Mouse (Mus musculus) lung, postnatal 4 days (tissue): ENCODE measurements around the gene Map4k2.

Experiments used
- DNase-seq, 2 experiments: peaks; one replicate each; pipeline ENCODE4 v3.0.0; 2021

The Map4k2 gene

GRCm38 (mm10) chr19:6347615-6348014 is 6.7 kb downstream of the Map4k2 start:
- no peak for DNase-seq

GRCm38 (mm10) chr19:6348717-6349116 is 7.8 kb downstream of the Map4k2 start:
- DNase-seq = no peak

GRCm38 (mm10) chr19:6349215-6349983 is 8.5 kb downstream of the Map4k2 start:
- peak; percentile 54 to 65 for DNase-seq

- DNase-seq = peak in 1 of 2 experiments; percentile 21
These were observed 10.6 kb downstream of the Map4k2 start for GRCm38 (mm10) chr19:6351431-6352106.

GRCm38 (mm10) chr19:6352107-6352505 is 11.2 kb downstream of the Map4k2 start:
- DNase-seq = no peak

- DNase-seq = peak in 1 of 2 experiments; percentile 20
These were observed 13.1 kb downstream of the Map4k2 start for GRCm38 (mm10) chr19:6354030-6354429.

GRCm38 (mm10) chr19:6361291-6361690 is 20.4 kb downstream of the Map4k2 start:
- DNase-seq = peak in 1 of 2 experiments; percentile 16

- peak in 1 of 2 experiments; percentile 99 for DNase-seq
These were observed 22.1 kb downstream of the Map4k2 start for GRCm38 (mm10) chr19:6363091-6363410.

GRCm38 (mm10) chr19:6363411-6364240 is 22.7 kb downstream of the Map4k2 start, which contains the start of gene Sf1:
Sf1 (plus strand) TSS chr19:6363690.
- peak in 1 of 2 experiments; percentile 100 for DNase-seq

GRCm38 (mm10) chr19:6364317-6364725 is 23.4 kb downstream of the Map4k2 start:
- DNase-seq = peak; percentile 94

GRCm38 (mm10) chr19:6364842-6365241 is 23.9 kb downstream of the Map4k2 start:
- DNase-seq = no peak

GRCm38 (mm10) chr19:6370175-6370574 is 29.2 kb downstream of the Map4k2 start:
- peak in 1 of 2 experiments; percentile 0 for DNase-seq

- DNase-seq = peak in 1 of 2 experiments; percentile 22
These were observed 31.5 kb downstream of the Map4k2 start for GRCm38 (mm10) chr19:6372433-6372832.

GRCm38 (mm10) chr19:6373539-6374400 is 32.8 kb downstream of the Map4k2 start:
- DNase-seq = peak; percentile 82 to 87

GRCm38 (mm10) chr19:6374571-6374970 is 33.6 kb downstream of the Map4k2 start:
- DNase-seq = peak in 1 of 2 experiments; percentile 24

GRCm38 (mm10) chr19:6375423-6376254 is 34.7 kb downstream of the Map4k2 start:
- peak in 1 of 2 experiments; percentile 31 for DNase-seq

GRCm38 (mm10) chr19:6376255-6376564 is 35.3 kb downstream of the Map4k2 start:
- DNase-seq = peak; percentile 63 to 75

- peak in 1 of 2 experiments; percentile 11 for DNase-seq
These were observed 35.7 kb downstream of the Map4k2 start for GRCm38 (mm10) chr19:6376643-6377042.

GRCm38 (mm10) chr19:6377327-6378040 is 36.5 kb downstream of the Map4k2 start:
- peak in 1 of 2 experiments; percentile 14 for DNase-seq

- DNase-seq = peak in 1 of 2 experiments; percentile 55
These were observed 39.7 kb downstream of the Map4k2 start for GRCm38 (mm10) chr19:6380411-6381166.
